ENCODE assay signal across 24 mouse cellular contexts in the genomic region with DNA sequence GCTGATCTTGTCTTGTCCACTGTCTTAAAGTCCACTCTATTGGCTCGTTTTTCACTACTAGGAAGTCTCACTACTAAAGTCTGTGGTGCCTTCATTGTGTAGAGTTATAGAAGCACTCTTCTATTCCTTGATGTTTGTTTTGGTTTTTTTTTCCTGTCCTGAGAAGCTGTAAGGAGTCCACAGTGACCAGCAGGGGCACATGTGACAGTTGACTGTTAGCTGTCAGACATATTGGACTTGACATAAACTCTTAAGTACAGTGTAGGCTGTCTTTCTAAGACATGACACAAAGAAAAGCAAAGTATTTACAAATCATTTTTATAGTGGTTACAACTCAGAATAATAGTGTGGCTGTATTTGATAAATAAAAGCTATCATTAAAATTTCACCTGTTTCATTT. TPM values are rescaled to one million over a fixed set of nuclear protein-coding genes. Genes with fewer than 3 reads are reported as not detected.
A peak's percentile ranks its signal among the peaks of the same experiment; 100 is the strongest.
DNase-seq lines count a peak whose midpoint lies in the region; ATAC-seq and TF ChIP-seq lines count a peak whose summit lies in the region.
"Had no signal": no experiment of that assay in that cellular context is flagged by ENCODE, and none has a peak within 500 bp of the region (broad histone marks: within the 10 kb centered on the region; RNA-seq: fewer than 3 reads in every experiment).

No protein-coding gene starts in this region.

- 0 out of 2 replicates have a peak, but pooled peaks have one; percentile 14 for TF ChIP-seq CTCF in intestine, postnatal 0 days (IDR thresholded peaks at IDR 0.05; ENCODE audit: low read depth)
- no peak for TF ChIP-seq CTCF in embryonic fibroblast, embryonic 13.5 days (IDR thresholded peaks at IDR 0.05; ENCODE audit: borderline replicate concordance, insufficient read depth, low read length)

- H3K4me2 ChIP-seq in heart, embryonic 12.5 days = peak overlapping the region; percentile 19; the same call in 1 of the 2 replicates
- no peak overlapping the region for H3K4me2 ChIP-seq in intestine, postnatal 0 days (replicated peaks; ENCODE audit: low read depth)
- H3K4me2 ChIP-seq in intestine, embryonic 15.5 days (replicated peaks) = no peak overlapping the region
- no peak overlapping the region for H3K4me2 ChIP-seq in midbrain, embryonic 11.5 days
- no peak overlapping the region for H3K4me2 ChIP-seq in midbrain, embryonic 16.5 days (ENCODE audit: low read length)
- H3K4me2 ChIP-seq: lung, embryonic 14.5 days; neural tube, embryonic 15.5 days had no signal

- H3K27ac ChIP-seq in heart, embryonic 12.5 days (ENCODE audit: poor library complexity, severe bottlenecking) = peak overlapping the region; percentile 50; the same call in 1 of the 2 replicates
- H3K27ac ChIP-seq in intestine, postnatal 0 days (ENCODE audit: low read depth, low read length) = no peak overlapping the region
- no peak overlapping the region for H3K27ac ChIP-seq in intestine, embryonic 15.5 days
- H3K27ac ChIP-seq in midbrain, embryonic 11.5 days (ENCODE audit: low read depth, low read length) = no peak overlapping the region
- no peak overlapping the region for H3K27ac ChIP-seq in midbrain, embryonic 16.5 days (ENCODE audit: low read length)
- peak overlapping the region; percentile 90 for H3K27ac ChIP-seq in embryonic fibroblast, embryonic 13.5 days (ENCODE audit: insufficient read depth, low read length)
- H3K27ac ChIP-seq: forebrain, embryonic 10.5 days; limb, embryonic 10.5 days; neural tube, embryonic 15.5 days had no signal

- DNase-seq in heart, postnatal 36 days = no peak
- peak; percentile 69 for DNase-seq in midbrain, embryonic 11.5 days (ENCODE audit: low spot score, missing footprints)
- no peak for DNase-seq in B cell, adult 2 months
- DNase-seq: cerebellum, adult 8-10 months; liver; right cerebral cortex, adult 18-20 months had no signal

- H3K9ac ChIP-seq in heart, embryonic 12.5 days = no peak overlapping the region
- H3K9ac ChIP-seq in intestine, postnatal 0 days (ENCODE audit: low read depth, low read length) = no peak overlapping the region
- no peak overlapping the region for H3K9ac ChIP-seq in intestine, embryonic 15.5 days
- H3K9ac ChIP-seq in midbrain, embryonic 11.5 days (ENCODE audit: low read length) = no peak overlapping the region
- H3K9ac ChIP-seq in midbrain, embryonic 16.5 days (ENCODE audit: low read depth, low read length) = no peak overlapping the region
- H3K9ac ChIP-seq: lung, embryonic 14.5 days; neural tube, embryonic 15.5 days had no signal

- no peak for TF ChIP-seq POLR2A in embryonic fibroblast, embryonic 13.5 days (IDR thresholded peaks at IDR 0.05; ENCODE audit: low read depth, low read length)

- H3K36me3 ChIP-seq in heart, embryonic 12.5 days = peaks cover 32% of the 10 kb centered on the region
- H3K36me3 ChIP-seq in intestine, postnatal 0 days (ENCODE audit: control insufficient read depth, insufficient read depth) = peaks cover 15% of the 10 kb centered on the region
- H3K36me3 ChIP-seq in intestine, embryonic 15.5 days = peaks cover 18% of the 10 kb centered on the region
- peaks cover 24% of the 10 kb centered on the region for H3K36me3 ChIP-seq in midbrain, embryonic 11.5 days (ENCODE audit: control insufficient read depth, insufficient read depth, low read length)
- peaks cover 26% of the 10 kb centered on the region for H3K36me3 ChIP-seq in midbrain, embryonic 16.5 days (ENCODE audit: control insufficient read depth, insufficient read depth, low read length)

- ATAC-seq in heart, embryonic 12.5 days (ENCODE audit: insufficient number of reproducible peaks, low FRiP score) = no peak
- no peak for ATAC-seq in intestine, postnatal 0 days
- no peak for ATAC-seq in intestine, embryonic 15.5 days
- ATAC-seq in midbrain, embryonic 11.5 days (ENCODE audit: low FRiP score) = no peak
- ATAC-seq in midbrain, embryonic 16.5 days = no peak
- ATAC-seq: forebrain, embryonic 16.5 days had no signal

- no peak overlapping the region for H3K4me3 ChIP-seq in heart, embryonic 12.5 days
- no peak overlapping the region for H3K4me3 ChIP-seq in intestine, postnatal 0 days (ENCODE audit: low read depth, low read length)
- H3K4me3 ChIP-seq in intestine, embryonic 15.5 days (replicated peaks) = no peak overlapping the region
- H3K4me3 ChIP-seq in midbrain, embryonic 11.5 days (ENCODE audit: low read depth, low read length) = no peak overlapping the region
- no peak overlapping the region for H3K4me3 ChIP-seq in midbrain, embryonic 16.5 days (ENCODE audit: low read depth, low read length)
- H3K4me3 ChIP-seq in embryonic fibroblast, embryonic 13.5 days (ENCODE audit: insufficient read depth, low read length) = no peak overlapping the region
- H3K4me3 ChIP-seq: forebrain, embryonic 10.5 days; heart, embryonic 10.5 days; limb, embryonic 10.5 days; neural tube, embryonic 15.5 days had no signal

- H3K9me3 ChIP-seq in heart, embryonic 12.5 days (replicated peaks) = no peaks in the 10 kb centered on the region
- H3K9me3 ChIP-seq in intestine, postnatal 0 days (ENCODE audit: control insufficient read depth) = no peaks in the 10 kb centered on the region
- no peaks in the 10 kb centered on the region for H3K9me3 ChIP-seq in intestine, embryonic 15.5 days
- no peaks in the 10 kb centered on the region for H3K9me3 ChIP-seq in midbrain, embryonic 11.5 days (ENCODE audit: control insufficient read depth, low read length)
- H3K9me3 ChIP-seq in midbrain, embryonic 16.5 days (replicated peaks; ENCODE audit: control insufficient read depth, low read length, poor library complexity, severe bottlenecking) = no peaks in the 10 kb centered on the region
- H3K9me3 ChIP-seq: heart, embryonic 10.5 days; limb, embryonic 10.5 days; neural tube, embryonic 15.5 days had no signal

- intact Hi-C loops in heart, postnatal 36 days (cut with DNase I) = no loop called here

- peaks cover 43% of the 10 kb centered on the region for H3K4me1 ChIP-seq in heart, embryonic 12.5 days (replicated peaks)
- peaks cover 6% of the 10 kb centered on the region for H3K4me1 ChIP-seq in intestine, postnatal 0 days (replicated peaks; ENCODE audit: control insufficient read depth, insufficient read depth, low read length)
- peaks cover 7% of the 10 kb centered on the region for H3K4me1 ChIP-seq in intestine, embryonic 15.5 days (replicated peaks)
- H3K4me1 ChIP-seq in midbrain, embryonic 11.5 days (ENCODE audit: control insufficient read depth, insufficient read depth, low read length) = peaks cover 12% of the 10 kb centered on the region; the same call in 1 of the 2 replicates
- peaks cover 12% of the 10 kb centered on the region for H3K4me1 ChIP-seq in midbrain, embryonic 16.5 days (ENCODE audit: control insufficient read depth, insufficient read depth, low read length)
- peaks cover 7% of the 10 kb centered on the region for H3K4me1 ChIP-seq in embryonic fibroblast, embryonic 13.5 days (ENCODE audit: control insufficient read depth, insufficient read depth, low read length)

- 48% methylated on average over 1 of the region's 1 CpGs for WGBS in heart, embryonic 12.5 days
- 55% methylated on average over 1 of the region's 1 CpGs for WGBS in intestine, postnatal 0 days
- whole genome bisulfite sequencing in intestine, embryonic 15.5 days = 54% methylated on average over 1 of the region's 1 CpGs
- WGBS in midbrain, embryonic 11.5 days = 67% methylated on average over 1 of the region's 1 CpGs
- 67% methylated on average over 1 of the region's 1 CpGs for WGBS in midbrain, embryonic 16.5 days

- no peaks in the 10 kb centered on the region for H3K27me3 ChIP-seq in heart, embryonic 12.5 days (replicated peaks)
- H3K27me3 ChIP-seq in intestine, postnatal 0 days (replicated peaks; ENCODE audit: control insufficient read depth, insufficient read depth, low read length) = no peaks in the 10 kb centered on the region
- no peaks in the 10 kb centered on the region for H3K27me3 ChIP-seq in intestine, embryonic 15.5 days (replicated peaks)
- no peaks in the 10 kb centered on the region for H3K27me3 ChIP-seq in midbrain, embryonic 11.5 days (ENCODE audit: control insufficient read depth, insufficient read depth, low read length)
- no peaks in the 10 kb centered on the region for H3K27me3 ChIP-seq in midbrain, embryonic 16.5 days (ENCODE audit: control insufficient read depth, insufficient read depth, low read depth, low read length)
- H3K27me3 ChIP-seq: neural tube, embryonic 15.5 days had no signal

RNA-seq across cellular contexts. Expression of gene Spg20, which starts 3.2 kb away (rescaled TPM):
- polyA plus RNA-seq in heart, embryonic 12.5 days (2016; fragmentation: Nextera tagmentation; extraction: Ambion mirVana) = 49.0 and 49.1 TPM in 2 replicates
- total RNA-seq in heart, postnatal 36 days (2021) = 10 to 100 TPM; 40.3 to 40.9 TPM
- polyA plus RNA-seq in intestine, postnatal 0 days (2015; fragmentation: Nextera tagmentation; extraction: Ambion mirVana) = 27.9 and 30.0 TPM in 2 replicates
- 32.8 and 37.4 TPM in 2 replicates for polyA plus RNA-seq in intestine, embryonic 15.5 days (2015; fragmentation: Nextera tagmentation; extraction: Ambion mirVana)
- 41.1 and 46.3 TPM in 2 replicates for polyA plus RNA-seq in midbrain, embryonic 11.5 days (2014; fragmentation: Nextera tagmentation; extraction: Ambion mirVana)
- polyA plus RNA-seq in midbrain, embryonic 16.5 days (2015; fragmentation: Nextera tagmentation; extraction: Ambion mirVana) = 13.3 and 14.6 TPM in 2 replicates
- polyA plus RNA-seq in embryonic fibroblast, embryonic 13.5 days (2011; ENCODE audit: insufficient read length, low read depth, missing spikeins) = 63.0 and 70.3 TPM in 2 replicates

RNA-seq across cellular contexts. Expression of gene Ccdc169, which starts 22.1 kb away (rescaled TPM):
- polyA plus RNA-seq in heart, embryonic 12.5 days (2016; fragmentation: Nextera tagmentation; extraction: Ambion mirVana) = 0.08 TPM in 1 of 2 replicates, not detected in the other
- not detected for total RNA-seq in heart, postnatal 36 days (2021)
- 0.09 TPM in 2 replicates for polyA plus RNA-seq in intestine, postnatal 0 days (2015; fragmentation: Nextera tagmentation; extraction: Ambion mirVana)
- polyA plus RNA-seq in intestine, embryonic 15.5 days (2015; fragmentation: Nextera tagmentation; extraction: Ambion mirVana) = 0.05 TPM in 1 of 2 replicates, not detected in the other
- polyA plus RNA-seq in midbrain, embryonic 11.5 days (2014; fragmentation: Nextera tagmentation; extraction: Ambion mirVana) = 0.15 TPM in 1 of 2 replicates, not detected in the other
- polyA plus RNA-seq in midbrain, embryonic 16.5 days (2015; fragmentation: Nextera tagmentation; extraction: Ambion mirVana) = 0.10 TPM in 1 of 2 replicates, not detected in the other
- 0.17 and 0.35 TPM in 2 replicates for polyA plus RNA-seq in embryonic fibroblast, embryonic 13.5 days (2011; ENCODE audit: insufficient read length, low read depth, missing spikeins)
- total RNA-seq: adrenal gland, postnatal 25 days; gastrocnemius, postnatal 14 days; hematopoietic stem cell, adult 5-6 weeks; layer of hippocampus, postnatal 14 days had no signal
- polyA plus RNA-seq: forebrain, embryonic 10.5 days; lung, embryonic 14.5 days; neural tube, embryonic 15.5 days; stomach, embryonic 16.5 days; thymus, postnatal 0 days had no signal

RNA-seq across cellular contexts. Expression of gene Ccna1, which starts 59.8 kb away (rescaled TPM):
- 1.3 and 2.0 TPM in 2 replicates for polyA plus RNA-seq in heart, embryonic 12.5 days (2016; fragmentation: Nextera tagmentation; extraction: Ambion mirVana)
- total RNA-seq in heart, postnatal 36 days (2021) = not detected
- 0.86 and 1.3 TPM in 2 replicates for polyA plus RNA-seq in intestine, postnatal 0 days (2015; fragmentation: Nextera tagmentation; extraction: Ambion mirVana)
- 1.3 and 1.6 TPM in 2 replicates for polyA plus RNA-seq in intestine, embryonic 15.5 days (2015; fragmentation: Nextera tagmentation; extraction: Ambion mirVana)
- 2.3 and 2.6 TPM in 2 replicates for polyA plus RNA-seq in midbrain, embryonic 11.5 days (2014; fragmentation: Nextera tagmentation; extraction: Ambion mirVana)
- polyA plus RNA-seq in midbrain, embryonic 16.5 days (2015; fragmentation: Nextera tagmentation; extraction: Ambion mirVana) = 1.8 and 2.2 TPM in 2 replicates
- polyA plus RNA-seq in embryonic fibroblast, embryonic 13.5 days (2011; ENCODE audit: insufficient read length, low read depth, missing spikeins) = 0.70 TPM in 1 of 2 replicates, not detected in the other
- total RNA-seq: adrenal gland, postnatal 25 days; gastrocnemius, postnatal 14 days; hematopoietic stem cell, adult 5-6 weeks had no signal
- polyA plus RNA-seq: kidney, adult 2 months had no signal

Comparison
In these comparisons a context has a peak if more than half of its experiments do, and no peak if none do; other contexts are left out.
1. H3K27ac ChIP-seq: peak in heart, embryonic 12.5 days (single experiment) and embryonic fibroblast, embryonic 13.5 days (single experiment); none in intestine, postnatal 0 days (single experiment), intestine, embryonic 15.5 days (single experiment), midbrain, embryonic 11.5 days (single experiment) and midbrain, embryonic 16.5 days (single experiment).